Mouse (Mus musculus) activated CD4-positive, CD25-positive, alpha-beta regulatory T cell, adult 4 months (primary cell): ENCODE data around the gene Hcls1. TPM values are rescaled to one million over a fixed set of nuclear protein-coding genes. Genes with fewer than 3 reads are reported as not detected.

Experiments
- ATAC-seq: one replicate; pipeline ENCODE4 v1.8.0; 2017
- polyA plus RNA-seq, 2 experiments: library from polyadenylated mRNA; unstranded; fragments of 100-300 nt; shearing (Covaris generic); gene quantifications; one replicate each; pipeline ENCODE4 v1.2.1; 2017

Gene Hcls1
- polyA plus RNA-seq, 2 experiments from 2014 or later = 134 to 224 TPM

DNA sequence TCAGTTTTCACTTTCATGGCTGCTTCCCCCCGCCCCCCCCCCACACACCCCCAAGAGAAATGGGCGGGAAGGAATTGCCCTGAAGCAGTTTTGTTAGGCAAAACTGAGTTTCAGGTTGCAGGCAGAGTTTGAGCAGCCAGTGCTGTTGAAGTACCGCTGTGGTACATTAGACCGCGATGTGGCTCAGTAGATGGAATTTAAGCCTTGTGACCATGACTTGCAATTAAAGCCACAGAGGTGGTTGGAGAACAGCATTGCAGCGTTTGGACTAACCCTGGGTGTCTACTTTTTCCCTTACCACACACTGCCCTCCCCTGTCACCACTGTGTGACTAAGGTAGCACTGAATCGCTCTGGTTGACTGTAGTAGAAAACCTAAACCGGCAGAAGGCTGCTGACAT, 54.7 kb downstream of the Hcls1 start:
- ATAC-seq = no peak

DNA sequence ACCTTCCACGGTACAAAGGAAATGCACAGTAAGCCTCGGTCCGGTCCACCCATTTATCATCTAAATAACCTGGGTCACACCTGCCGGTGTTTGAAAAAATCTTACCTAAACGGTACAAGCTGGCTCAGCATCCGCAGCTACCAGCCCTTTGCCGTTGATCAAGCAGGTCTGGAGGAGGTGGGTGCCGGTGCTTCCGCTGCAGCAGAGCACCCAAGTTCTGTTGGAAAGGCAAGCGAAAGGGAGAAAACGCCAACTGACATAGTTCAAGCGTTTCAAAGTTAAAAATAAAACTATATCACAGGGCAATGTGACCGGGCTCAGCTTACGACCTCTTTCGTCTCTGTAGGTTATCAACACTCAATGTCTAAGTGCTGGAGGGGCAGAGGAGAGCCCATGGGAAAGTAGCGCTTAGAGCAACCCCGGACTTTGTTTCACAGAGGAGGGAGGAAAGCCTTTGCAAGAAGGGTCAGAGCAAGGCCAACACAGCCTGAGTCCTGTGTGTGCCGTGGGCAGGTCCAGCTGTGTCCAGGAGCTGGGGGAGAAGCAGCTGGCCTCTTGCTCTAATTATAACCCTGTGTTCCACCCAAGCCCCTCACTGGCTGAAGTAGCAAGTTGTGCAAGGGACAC, 55.3 kb downstream of the Hcls1 start, which contains the start of gene Fbxo40:
Gene Fbxo40 (minus strand): TSS at position 469 of the 627 bp plus-strand sequence.
- ATAC-seq = no peak

DNA sequence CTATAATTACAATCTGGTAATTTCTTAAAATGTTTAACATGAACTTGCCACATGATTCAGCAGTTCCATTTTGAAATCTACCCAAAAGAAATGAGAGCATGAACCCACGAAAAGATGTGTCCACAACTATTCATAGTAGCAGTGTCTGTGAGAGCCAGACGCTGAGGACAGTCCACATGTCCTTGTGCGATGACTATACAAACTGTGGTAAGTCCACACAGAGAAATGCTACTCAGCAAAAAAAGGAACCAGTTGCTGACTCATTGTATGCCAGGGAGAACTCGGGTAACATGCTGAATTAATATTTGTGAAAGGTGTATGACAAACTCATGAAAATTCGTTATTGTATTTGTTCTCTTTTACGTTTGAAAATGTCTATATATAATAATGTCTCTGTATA, 62.9 kb downstream of the Hcls1 start:
- no peak for ATAC-seq

DNA sequence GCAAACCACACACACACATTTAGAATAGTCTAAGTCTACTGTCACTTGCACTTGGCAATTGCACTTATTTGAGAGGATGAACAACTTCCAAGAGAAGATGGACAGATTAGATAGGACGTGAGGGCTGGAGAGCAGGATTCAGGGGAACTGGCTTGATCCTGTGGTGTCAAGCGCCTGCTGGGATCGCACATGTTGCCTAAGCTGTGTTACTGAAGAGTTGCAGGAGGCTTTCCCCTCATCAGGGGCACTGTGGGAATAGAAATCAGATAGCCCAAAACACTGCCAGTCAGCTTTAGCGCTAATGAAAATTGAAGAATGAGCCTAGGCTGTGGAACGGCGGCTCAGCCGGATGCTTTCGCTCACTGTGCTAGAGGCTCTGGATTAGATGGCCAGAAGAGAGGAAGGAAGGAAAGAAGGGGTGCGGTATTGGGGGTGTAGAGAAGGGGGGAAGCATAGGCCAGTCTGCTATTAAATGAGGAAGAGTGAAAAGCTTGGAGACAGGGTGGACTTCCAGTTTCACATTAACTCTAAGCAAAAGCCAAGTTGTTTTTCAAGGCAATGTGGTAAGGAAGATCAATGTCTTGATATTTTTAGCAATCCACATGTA, 64.7 kb downstream of the Hcls1 start:
- no peak for ATAC-seq

DNA sequence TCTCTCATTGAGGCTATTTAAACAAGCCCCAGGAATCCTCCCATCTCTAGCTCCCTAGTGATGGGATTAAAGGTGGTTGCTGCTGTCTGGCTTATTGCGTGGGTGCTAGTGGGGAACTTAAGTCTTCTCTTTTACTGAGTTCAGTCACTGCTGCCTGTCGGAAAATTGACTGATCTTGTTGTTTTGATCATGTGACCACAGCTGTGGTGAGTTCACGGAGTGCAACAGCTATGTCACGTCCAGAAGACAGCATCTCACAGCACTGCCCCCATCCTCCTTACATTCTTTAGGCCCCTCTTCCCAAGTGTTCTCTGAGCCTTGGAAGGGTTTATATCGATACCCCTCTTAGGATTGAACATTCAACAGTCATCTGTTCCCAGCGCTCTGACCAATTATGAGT, 74.5 kb downstream of the Hcls1 start:
- no peak for ATAC-seq

DNA sequence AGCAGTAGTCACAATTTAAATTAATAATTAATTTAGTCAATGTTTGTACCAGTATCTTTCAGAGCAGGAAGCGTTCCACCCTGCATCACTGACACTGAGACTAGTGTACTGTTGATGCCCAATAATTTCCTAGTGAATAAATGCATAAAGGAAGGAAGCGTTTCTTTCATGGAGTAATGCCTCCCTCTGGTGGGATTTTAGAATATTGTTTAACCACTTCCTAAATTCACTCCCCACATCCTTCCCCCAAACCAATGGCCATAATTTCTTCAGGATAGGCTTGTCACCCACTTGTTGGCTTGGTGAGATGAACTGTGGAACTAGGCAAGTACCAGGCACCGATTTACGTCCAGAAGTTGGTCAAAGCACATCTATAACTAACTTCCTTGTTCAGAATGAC, 75.6 kb downstream of the Hcls1 start:
- ATAC-seq = peak; percentile 34

DNA sequence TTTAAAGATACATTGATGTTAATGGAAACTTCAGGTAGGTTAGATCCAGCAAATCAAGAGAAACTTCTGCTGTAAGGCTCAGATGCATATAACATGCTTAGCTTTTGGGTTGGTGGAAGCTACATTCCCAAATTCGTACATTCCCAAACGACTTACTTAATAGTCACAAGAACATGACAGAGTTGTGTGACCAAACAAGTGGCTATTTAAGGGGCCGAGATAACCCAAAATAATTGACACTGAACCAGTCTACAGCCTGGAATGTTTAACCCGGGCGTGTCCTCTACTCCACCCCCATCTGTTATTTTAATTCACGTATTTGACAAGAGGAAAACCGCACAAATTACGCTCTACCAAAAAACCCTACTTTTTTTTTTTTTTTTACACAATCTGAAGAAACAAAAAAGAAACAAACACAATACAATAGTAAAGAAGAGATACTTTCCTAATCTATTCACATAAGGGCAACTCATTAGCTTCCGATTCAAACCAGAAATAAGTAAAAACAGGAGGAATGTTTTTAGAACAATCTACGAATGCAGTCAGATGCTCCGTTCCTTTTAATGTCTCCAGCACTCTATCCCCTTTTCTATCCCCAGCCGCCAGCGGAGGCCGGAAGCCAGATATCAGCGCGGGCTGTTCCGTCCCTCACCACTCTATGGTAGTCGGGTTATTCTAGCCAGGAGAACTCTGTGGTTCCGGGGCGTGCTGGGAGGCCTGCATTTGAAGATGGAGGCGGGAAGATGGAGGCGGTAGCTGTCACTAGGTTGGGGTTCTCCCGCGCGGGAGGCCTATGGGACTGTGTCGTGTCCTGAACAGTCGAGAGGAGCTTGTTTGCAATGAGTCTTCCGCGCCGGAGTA, 76.5 kb downstream of the Hcls1 start, which contains the start of gene Polq:
Gene Polq (plus strand): TSS at position 726 of the 861 bp plus-strand sequence.
- ATAC-seq = peak; percentile 97

DNA sequence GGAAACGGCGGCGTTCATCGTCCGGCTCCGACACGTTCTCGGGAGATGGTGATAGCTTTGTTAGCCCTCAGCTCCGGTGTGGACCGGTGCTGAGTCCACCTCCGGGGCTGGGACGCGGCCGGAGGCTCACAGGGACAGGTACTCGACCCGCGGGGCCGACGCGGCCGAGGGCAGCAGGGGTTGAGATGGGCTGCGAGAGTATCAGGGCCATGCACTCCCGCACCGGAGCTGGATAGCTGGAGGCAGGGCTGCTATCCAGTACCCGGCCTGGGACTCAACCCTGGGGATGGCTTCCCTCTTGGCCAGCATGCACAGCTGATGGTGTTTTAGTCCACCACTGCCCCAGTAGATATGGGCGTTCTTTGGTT, 77.1 kb downstream of the Hcls1 start:
- ATAC-seq = peak; percentile 13

DNA sequence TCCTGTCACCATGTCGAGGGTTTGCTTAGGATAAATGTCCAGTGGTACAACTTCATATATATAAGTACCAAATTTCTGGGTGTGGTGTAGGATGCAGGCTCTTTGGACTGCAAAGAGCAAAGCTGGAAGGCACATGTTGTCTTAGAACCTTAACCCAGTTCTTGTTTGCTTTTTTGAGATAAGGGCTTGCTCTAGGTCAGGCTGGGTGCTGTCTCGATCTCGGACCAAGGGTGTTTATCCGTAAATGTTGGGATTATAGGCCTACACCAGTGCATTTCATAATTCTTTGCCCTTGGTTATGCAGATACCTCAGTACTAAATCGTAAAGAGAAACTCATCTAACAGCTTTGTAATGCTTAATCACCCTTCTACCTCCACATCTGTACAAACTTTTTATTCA, 77.6 kb downstream of the Hcls1 start:
- no peak for ATAC-seq

Other genes with a start within 250 kb of the Hcls1 start
- gene Ildr1, start 241.0 kb upstream of the Hcls1 start, polyA plus RNA-seq = 1 to 10 TPM; 6.1 to 7.3 TPM
- 10 to 100 TPM; 20.4 to 57.5 TPM for gene Slc15a2, start 150.0 kb upstream of the Hcls1 start, polyA plus RNA-seq
- gene Iqcb1, start 106.6 kb upstream of the Hcls1 start, polyA plus RNA-seq = 10 to 100 TPM; 12.1 to 22.1 TPM
- gene Eaf2, start 60.0 kb upstream of the Hcls1 start, polyA plus RNA-seq = 1 to 10 TPM; 1.4 to 2.5 TPM
- gene Golgb1, start 59.8 kb upstream of the Hcls1 start, polyA plus RNA-seq = 10 to 100 TPM; 39.5 to 40.1 TPM
- 1 to 10 TPM in 1 of 2 experiments, under 1 TPM in 1; 0.88 to 1.3 TPM for gene Fbxo40, start 55.5 kb downstream of the Hcls1 start, polyA plus RNA-seq
- gene Polq, start 76.8 kb downstream of the Hcls1 start, polyA plus RNA-seq = 1 to 10 TPM; 3.0 to 3.3 TPM